Mouse (Mus musculus) kidney, postnatal 0 days (tissue): ENCODE data around the gene 4931422A03Rik. TPM values are rescaled to one million over a fixed set of nuclear protein-coding genes. Genes with fewer than 3 reads are reported as not detected.

ENCODE experiments used
- ATAC-seq: fragments of 200-750 bp; cut with Nextera tagmentation; replicated peaks from 2 replicates; pipeline ENCODE4 v1.8.0; 2017; ENCODE audit warnings: low read depth, moderate number of reproducible peaks, moderate TSS enrichment, moderate library complexity; ENCODE audit not compliant: low FRiP score
- DNase-seq: peaks from one replicate; pipeline ENCODE4 v3.0.0-alpha.2; 2016; ENCODE audit warnings: low spot score
- H3K27ac ChIP-seq: fragments of 300-500 bp; sonication (generic); 2 replicates; pipeline ENCODE4 v1.5.1; 2014; ENCODE audit warnings: mild to moderate bottlenecking
- H3K27me3 ChIP-seq: fragments of 300-500 bp; sonication (generic); 2 replicates; pipeline ENCODE4 v1.6.1; 2014; ENCODE audit warnings: low read length, mixed read lengths; ENCODE audit not compliant: insufficient read depth
- H3K36me3 ChIP-seq: fragments of 300-500 bp; sonication (generic); 2 replicates; pipeline ENCODE4 v1.6.1; 2014; ENCODE audit warnings: low read length, mixed read lengths; ENCODE audit not compliant: insufficient read depth
- H3K4me1 ChIP-seq: fragments of 300-500 bp; sonication (generic); replicated peaks from 2 replicates; pipeline ENCODE4 v1.6.1; 2014; ENCODE audit warnings: antibody characterized with exemption, low read length, mixed read lengths; ENCODE audit not compliant: insufficient read depth
- H3K4me2 ChIP-seq: fragments of 300-500 bp; sonication (generic); 2 replicates; pipeline ENCODE4 v1.6.1; 2014; ENCODE audit warnings: mild to moderate bottlenecking, low read length, moderate library complexity, mixed read lengths
- H3K4me3 ChIP-seq: fragments of 300-500 bp; sonication (generic); replicated peaks from 2 replicates; pipeline ENCODE4 v1.5.1; 2014; ENCODE audit warnings: low read depth, low read length
- H3K9ac ChIP-seq: fragments of 300-500 bp; sonication (generic); 2 replicates; pipeline ENCODE4 v1.6.1; 2014; ENCODE audit warnings: low read depth, low read length
- H3K9me3 ChIP-seq: fragments of 300-500 bp; sonication (generic); replicated peaks from 2 replicates; pipeline ENCODE4 v1.6.1; 2016; ENCODE audit warnings: low read length, inconsistent platforms, mixed read lengths
- CTCF ChIP-seq: IDR thresholded peaks from 2 replicates; pipeline ENCODE4 v1.5.1; 2016; ENCODE audit warnings: antibody characterized with exemption, low read depth, mild to moderate bottlenecking, moderate library complexity
- WGBS: fragments of 180-500 bp; shearing (Covaris S2); extraction: QIAGEN DNeasy Blood & Tissue Kit; methylation state at CpG from one replicate; pipeline ENCODE4 v1.1.7; 2014; 5-methylcytosine and 5-hydroxymethylcytosine counted together
- polyA plus RNA-seq: library from polyadenylated mRNA; unstranded; fragments of >200 nt; fragmentation: Nextera tagmentation; extraction: Ambion mirVana; gene quantifications from 2 replicates; pipeline ENCODE4 v1.2.1, GENCODE M21; 2015

The 4931422A03Rik gene
- polyA plus RNA-seq, 1 experiment from 2014 or later, result 1.3 TPM

GRCm38 (mm10) chr2:103958634-103959033 is 69.5 kb downstream of the 4931422A03Rik start:
- Histone ChIP-seq H3K36me3 (no peaks in the 10 kb centered on the region), H3K4me2 (no peak overlapping the region), H3K27me3 (no peaks in the 10 kb centered on the region), H3K9me3 (no peaks in the 10 kb centered on the region), H3K4me3 (no peak overlapping the region), H3K27ac (no peak overlapping the region), H3K9ac (no peak overlapping the region), H3K4me1 (no peaks in the 10 kb centered on the region)
- ATAC-seq (no peak), DNase-seq (no peak)
- WGBS, result 69% methylated on average over 3 of the region's 3 CpGs
- TF ChIP-seq CTCF, result no peak

GRCm38 (mm10) chr2:103957649-103958546 is 70.3 kb downstream of the 4931422A03Rik start, which contains the start of gene Lmo2:
Lmo2 (plus strand) TSS chr2:103957986.
- no peak within 1 kb of the TSS for H3K9ac ChIP-seq
- no peaks in the 10 kb centered on the region for H3K27me3 ChIP-seq
- H3K4me1 ChIP-seq, result no peaks in the 10 kb centered on the region
- H3K27ac ChIP-seq, result no peak within 1 kb of the TSS
- no peaks in the 10 kb centered on the region for H3K36me3 ChIP-seq
- no peaks in the 10 kb centered on the region for H3K9me3 ChIP-seq
- H3K4me3 ChIP-seq, result no peak within 1 kb of the TSS
- no peak within 1 kb of the TSS for H3K4me2 ChIP-seq
- WGBS, result 66% methylated on average over 10 of the region's 10 CpGs
- no peak for ATAC-seq
- no peak for DNase-seq
- TF ChIP-seq CTCF, result no peak

DNA sequence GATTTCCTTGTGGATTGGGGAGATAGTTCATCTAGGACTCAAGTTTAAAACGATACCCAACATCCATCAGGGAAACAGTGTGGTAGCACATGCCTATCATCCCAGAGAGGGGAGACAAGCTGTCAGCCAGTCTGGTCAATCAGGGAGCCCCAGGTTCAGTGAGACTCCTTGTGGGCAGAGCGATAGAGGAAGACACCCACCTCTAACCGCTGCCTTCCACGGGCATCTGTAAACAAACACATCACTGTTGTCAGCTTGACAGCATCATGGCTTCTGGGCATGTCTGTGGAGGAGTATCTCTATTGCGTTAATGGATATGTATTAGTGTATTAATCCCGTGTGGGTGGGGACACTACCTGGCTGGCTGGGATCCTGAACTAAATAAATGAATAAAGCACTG is 71.3 kb downstream of the 4931422A03Rik start:
- ATAC-seq (no peak), DNase-seq (no peak)
- H3K27me3 ChIP-seq, result no peaks in the 10 kb centered on the region
- WGBS, result 82% methylated on average over 6 of the region's 6 CpGs
- H3K4me2 ChIP-seq, result no peak overlapping the region
- no peaks in the 10 kb centered on the region for H3K9me3 ChIP-seq
- no peak overlapping the region for H3K27ac ChIP-seq
- H3K4me3 ChIP-seq, result no peak overlapping the region
- H3K36me3 ChIP-seq, result no peaks in the 10 kb centered on the region
- TF ChIP-seq CTCF, result no peak
- H3K4me1 ChIP-seq, result no peaks in the 10 kb centered on the region
- no peak overlapping the region for H3K9ac ChIP-seq

DNA sequence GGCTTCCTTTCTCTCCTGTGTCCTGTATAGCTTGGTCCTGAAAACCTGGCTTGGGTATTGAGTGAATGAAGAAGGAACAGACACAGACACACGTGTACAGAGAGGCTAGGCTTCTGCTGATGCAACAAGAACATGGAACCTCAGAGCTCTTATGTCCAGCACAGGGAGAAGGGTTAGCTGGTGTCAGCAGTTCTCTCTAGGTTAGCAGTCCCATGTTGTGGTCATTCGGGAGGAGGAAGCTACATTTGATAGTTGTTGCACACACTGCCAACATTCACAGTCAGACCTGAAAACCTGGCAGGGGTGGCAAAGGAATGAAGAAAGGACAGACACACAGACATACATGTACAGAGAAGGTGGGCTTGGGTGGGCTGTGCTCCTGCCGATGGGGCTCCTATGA is 72.4 kb downstream of the 4931422A03Rik start:
- 83% methylated on average over 3 of the region's 3 CpGs for WGBS
- DNase-seq (no peak), ATAC-seq (no peak)
- H3K36me3 ChIP-seq, result no peaks in the 10 kb centered on the region
- no peaks in the 10 kb centered on the region for H3K27me3 ChIP-seq
- no peaks in the 10 kb centered on the region for H3K4me1 ChIP-seq
- H3K9me3 ChIP-seq, result no peaks in the 10 kb centered on the region
- H3K9ac ChIP-seq, result no peak overlapping the region
- H3K4me3 ChIP-seq, result no peak overlapping the region
- no peak for TF ChIP-seq CTCF
- no peak overlapping the region for H3K4me2 ChIP-seq
- H3K27ac ChIP-seq, result no peak overlapping the region

- H3K4me3 ChIP-seq, result no peak overlapping the region
- DNase-seq, result no peak
- no peaks in the 10 kb centered on the region for H3K4me1 ChIP-seq
- no peak for ATAC-seq
- TF ChIP-seq CTCF, result no peak
- H3K27ac ChIP-seq, result no peak overlapping the region
- H3K36me3 ChIP-seq, result no peaks in the 10 kb centered on the region
- 94% methylated on average over 6 of the region's 6 CpGs for WGBS
- H3K9me3 ChIP-seq, result no peaks in the 10 kb centered on the region
- H3K4me2 ChIP-seq, result no peak overlapping the region
- no peak overlapping the region for H3K9ac ChIP-seq
- H3K27me3 ChIP-seq, result no peaks in the 10 kb centered on the region
These were observed 74.9 kb downstream of the 4931422A03Rik start for GRCm38 (mm10) chr2:103953050-103953835.

- Histone ChIP-seq H3K4me3 (no peak overlapping the region), H3K27ac (no peak overlapping the region), H3K27me3 (no peaks in the 10 kb centered on the region), H3K9me3 (no peaks in the 10 kb centered on the region), H3K4me2 (no peak overlapping the region), H3K9ac (no peak overlapping the region), H3K36me3 (no peaks in the 10 kb centered on the region), H3K4me1 (no peaks in the 10 kb centered on the region)
- no peak for ATAC-seq
- no peak for DNase-seq
- TF ChIP-seq CTCF, result no peak
- WGBS, result 47% methylated on average over 8 of the region's 8 CpGs
These were observed 80.0 kb downstream of the 4931422A03Rik start for GRCm38 (mm10) chr2:103947982-103948655.
